Mouse (Mus musculus) frontal cortex, adult 2 months (tissue): ENCODE data around the gene Tjp1. TPM values are rescaled to one million over a fixed set of nuclear protein-coding genes. Genes with fewer than 3 reads are reported as not detected.

Experiments used
- DNase-seq, 2 experiments: peaks; one replicate each; pipeline ENCODE4 v3.0.0; 2022; ENCODE audit warnings: low spot score in 1 of 2; ENCODE audit errors: extremely low spot score in 1 of 2
- polyA plus RNA-seq: library from polyadenylated mRNA; depleted of rRNA; stranded (reverse); fragments of >200 nt; gene quantifications from 2 replicates; pipeline ENCODE4 v1.2.3, GENCODE M21; 2012; rRNA removed

The Tjp1 gene
- polyA plus RNA-seq, 1 experiment, result 59.8 TPM

GRCm38 (mm10) chr7:65280944-65281912 lies 246.4 kb downstream of the Tjp1 start:
- no peak for DNase-seq

DNA sequence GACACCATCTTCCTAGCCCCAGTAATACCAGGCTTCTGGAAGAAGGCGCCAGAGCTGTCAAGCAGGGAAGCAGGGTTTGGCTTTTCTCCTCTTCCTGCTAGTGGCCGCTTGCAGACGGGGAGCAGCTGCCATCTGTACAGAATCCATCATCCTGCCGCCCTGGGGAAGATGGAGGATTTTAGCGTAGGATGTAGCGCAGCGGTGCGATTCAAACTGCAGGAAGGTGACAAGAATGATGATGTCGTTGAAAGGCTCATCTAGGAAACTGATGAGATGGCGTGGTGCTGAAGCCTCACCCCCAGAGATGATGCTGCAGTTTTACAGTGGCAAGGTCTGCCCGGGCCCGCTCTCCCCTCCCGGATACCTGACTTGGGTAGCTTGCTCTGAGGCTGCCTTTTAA lies 248.3 kb downstream of the Tjp1 start:
- DNase-seq, result peak; percentile 54 to 76

DNA sequence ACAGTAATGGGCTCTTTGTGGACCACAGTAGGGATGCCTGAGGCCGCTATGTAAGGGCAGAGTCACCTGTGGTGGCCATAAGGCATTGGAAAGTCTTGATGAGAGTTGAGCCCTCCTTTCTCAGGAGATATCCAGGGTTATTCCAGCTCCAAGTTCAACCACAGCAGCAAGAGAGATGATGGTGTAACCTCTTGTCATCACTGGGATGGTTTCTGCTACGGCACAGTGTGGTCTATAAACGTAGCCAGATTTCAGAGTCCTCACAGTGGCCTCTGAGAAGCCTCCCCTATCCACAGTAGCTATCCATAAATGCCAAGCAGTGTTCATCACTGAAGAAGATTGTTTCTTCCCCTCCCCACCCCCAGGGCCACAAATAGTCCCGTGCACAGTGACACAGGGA lies 251.8 kb downstream of the Tjp1 start:
- DNase-seq, result no peak

DNA sequence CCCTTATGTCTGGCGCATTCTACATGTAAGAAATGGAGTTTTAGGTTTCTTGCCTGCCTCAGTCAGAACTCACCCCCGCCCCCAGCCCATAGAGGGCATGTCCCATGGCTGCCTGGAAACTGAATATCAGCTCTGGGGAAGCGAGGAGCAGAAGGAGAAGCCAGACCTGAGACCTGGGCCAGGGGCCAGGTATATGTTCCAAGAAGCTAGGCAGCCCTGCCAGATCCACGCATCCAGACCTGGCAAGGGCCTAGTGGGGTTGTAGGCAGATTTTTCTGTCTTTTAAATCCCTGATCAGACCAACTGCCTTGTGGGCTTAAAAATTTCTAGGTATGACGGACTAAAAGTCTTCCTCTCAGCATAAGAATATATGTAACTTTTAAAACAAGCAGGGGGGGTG lies 253.4 kb downstream of the Tjp1 start:
- no peak for DNase-seq

- DNase-seq, result no peak
These were observed 277.9 kb downstream of the Tjp1 start for GRCm38 (mm10) chr7:65249656-65250055.

Other genes starting within 250 kb of the Tjp1 start
- 17.5 and 18.8 TPM in 2 replicates for gene Tarsl2, start 117.1 kb upstream of the Tjp1 start, polyA plus RNA-seq
- 99.7 and 106 TPM in 2 replicates for gene Tm2d3, start 163.4 kb upstream of the Tjp1 start, polyA plus RNA-seq